Mouse (Mus musculus) gastrocnemius, postnatal 36 days (tissue): Measurements from ENCODE around the gene Ccdc89. TPM values are rescaled to one million over a fixed set of nuclear protein-coding genes. Genes with fewer than 3 reads are reported as not detected.

Experiments
- DNase-seq, 2 experiments: peaks; one replicate each; pipeline ENCODE4 v3.0.0; 2022
- intact Hi-C: fragments of 180-260 bp; cut with DNase I; formaldehyde crosslinking; loops from one replicate; pipeline ENCODE4 v1.15.1; 2025
- total RNA-seq, 2 experiments: library from RNA; stranded (reverse); gene quantifications; 2 replicates each; pipeline ENCODE4 v1.2.3; 2021

Gene Ccdc89
- total RNA-seq, 2 experiments from 2014 or later, result not detected

DNA sequence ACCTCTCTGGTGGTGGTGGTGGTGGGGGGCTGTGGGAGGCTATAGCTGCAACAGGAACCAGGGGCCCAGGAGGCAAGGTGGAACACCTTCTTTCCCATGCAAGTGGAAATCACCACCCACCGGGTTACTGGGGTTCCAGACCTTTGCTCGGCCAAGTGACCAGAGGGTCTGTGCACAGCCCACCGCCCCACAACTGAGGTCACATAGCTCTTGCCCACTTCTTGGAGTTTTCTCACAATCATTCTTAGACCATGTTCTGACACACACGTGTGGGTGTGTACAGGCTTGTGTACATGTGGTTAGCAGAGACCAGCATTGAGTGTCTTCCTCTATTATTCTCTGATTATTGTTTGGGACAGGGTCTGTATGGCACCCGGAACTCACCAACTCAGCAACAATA, 35.1 kb downstream of the Ccdc89 start:
- no peak for DNase-seq
- intact Hi-C loops, result no loop called here

DNA sequence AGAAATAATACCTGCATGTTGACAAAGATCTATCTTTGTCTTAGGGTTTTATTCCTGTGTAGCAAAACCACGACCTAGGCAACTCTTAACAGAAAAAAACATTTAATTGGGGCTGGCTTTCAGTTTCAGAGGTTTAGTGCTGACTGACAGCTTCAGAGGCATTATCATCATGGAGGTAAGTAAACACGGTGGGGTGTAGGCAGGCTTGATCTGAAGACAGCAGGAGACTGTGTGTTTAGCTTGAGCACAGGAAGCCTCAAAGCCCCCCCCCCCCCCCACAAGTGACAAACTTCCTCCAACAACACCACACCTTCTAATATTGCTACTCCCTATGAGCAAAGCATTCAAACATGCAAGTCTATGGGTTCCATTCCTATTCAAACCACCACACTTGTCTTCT, 47.1 kb downstream of the Ccdc89 start:
- DNase-seq, result no peak
- intact Hi-C loops, result no loop called here

DNA sequence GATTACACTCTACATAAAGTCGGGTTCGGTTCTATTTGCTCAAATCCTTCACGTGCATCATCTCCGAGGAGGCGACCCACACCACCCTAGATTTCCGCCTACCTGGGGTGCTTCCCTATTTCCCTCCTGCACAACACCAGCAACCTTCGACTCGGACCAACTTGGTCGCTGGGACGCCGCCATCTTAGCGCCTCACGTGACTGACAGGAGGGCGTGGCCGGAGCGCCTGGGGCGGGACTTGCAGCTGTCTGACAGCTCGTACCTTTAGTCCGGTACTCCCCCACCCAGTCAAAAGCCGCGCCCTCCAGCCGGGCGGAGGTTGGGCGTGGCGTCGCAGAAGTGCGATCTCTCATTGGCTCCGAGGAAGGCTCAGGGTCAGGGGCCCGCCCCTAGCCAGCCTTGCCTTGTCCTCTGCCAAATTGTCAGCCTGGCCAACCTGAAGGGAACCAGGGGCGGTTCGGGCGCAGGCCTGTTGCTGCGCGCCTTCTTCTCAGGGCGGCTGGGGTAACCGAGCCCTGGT, 49.5 kb downstream of the Ccdc89 start, which contains the start of gene Tmem126b:
Gene Tmem126b (minus strand): TSS at position 209 of the 520 bp plus-strand sequence.
- intact Hi-C loops, result no loop called here
- DNase-seq, result peak; percentile 98 to 99

DNA sequence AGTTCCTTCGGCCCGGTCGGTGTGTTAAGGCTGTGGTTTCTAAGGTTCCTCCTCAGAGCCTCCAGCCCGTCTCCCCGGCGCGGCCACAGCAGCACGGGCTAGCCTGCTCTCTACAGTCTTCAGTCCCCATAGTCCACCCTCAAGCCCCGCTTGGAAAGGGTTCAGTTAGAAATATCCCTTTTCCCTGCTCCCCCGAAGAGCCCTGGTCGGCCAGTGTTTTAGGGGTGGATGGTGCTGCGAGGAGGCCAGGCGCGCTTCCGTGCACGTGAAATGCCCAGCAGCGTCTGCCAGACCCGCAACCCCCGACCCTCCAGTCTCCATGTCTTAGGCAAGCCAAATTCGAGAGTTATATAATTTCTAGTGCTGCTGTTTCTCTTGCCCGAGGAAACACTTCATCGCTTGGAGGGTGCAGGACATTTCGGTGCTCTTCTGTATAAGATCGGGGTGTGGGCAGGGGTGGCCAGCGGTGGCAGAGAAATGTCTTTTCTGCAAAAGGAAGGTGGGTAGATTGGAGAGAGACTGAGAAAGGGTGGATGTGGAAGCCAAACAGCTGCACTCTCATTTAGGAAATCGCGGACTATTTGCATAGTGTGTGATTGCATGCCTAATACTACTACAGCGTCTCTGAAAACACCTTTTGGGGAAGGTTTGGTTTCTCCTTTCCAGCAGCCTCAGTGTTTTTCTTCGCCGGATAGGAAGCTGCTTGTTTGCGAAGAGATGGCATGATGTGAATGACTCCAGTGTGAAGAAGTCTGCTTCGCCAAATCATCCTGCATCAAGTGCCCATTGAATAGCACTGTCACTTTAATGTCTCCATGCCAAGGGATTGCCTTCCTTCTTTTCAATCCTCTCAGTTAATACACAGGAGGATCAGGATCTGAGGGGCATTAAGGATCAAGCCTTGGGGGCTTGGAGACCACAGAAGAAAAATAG, 50.2 kb downstream of the Ccdc89 start, which contains the start of gene Dlg2:
Gene Dlg2 (plus strand): TSS at position 360 of the 933 bp plus-strand sequence.
- DNase-seq, result no peak
- intact Hi-C loops, result no loop called here

Other genes starting within 250 kb of the Ccdc89 start
- not detected for gene Ccdc83, start 160.8 kb upstream of the Ccdc89 start, total RNA-seq
- gene Sytl2, start 124.3 kb upstream of the Ccdc89 start, total RNA-seq, result 1 to 10 TPM; 5.1 to 5.3 TPM
- 10 to 100 TPM; 13.9 to 14.4 TPM for gene Crebzf, start 16.2 kb downstream of the Ccdc89 start, total RNA-seq
- 100 to 1,000 TPM in 1 of 2 experiments, 10 to 100 TPM in 1; 88.9 to 106 TPM for gene Tmem126a, start 30.7 kb downstream of the Ccdc89 start, total RNA-seq
- gene Tmem126b, start 49.4 kb downstream of the Ccdc89 start, total RNA-seq, result 10 to 100 TPM; 16.0 to 17.9 TPM
- gene Dlg2, start 50.1 kb downstream of the Ccdc89 start, total RNA-seq, result under 1 TPM; 0.36 to 0.72 TPM